Mouse (Mus musculus) cerebellum, postnatal 14 days (tissue): Measurements from ENCODE around the gene Pde7b.

Experiments used
- DNase-seq, 2 experiments: peaks; one replicate each; pipeline ENCODE4 v3.0.0; 2021; ENCODE audit warnings: mixed read lengths in 2 of 2

Pde7b gene

GRCm38 (mm10) chr10:20490281-20490680 lies 234.6 kb downstream of the Pde7b start:
- no peak for DNase-seq

GRCm38 (mm10) chr10:20486461-20487253 lies 238.2 kb downstream of the Pde7b start:
- DNase-seq: peak; percentile 5 to 11

- no peak for DNase-seq
These were observed 239.1 kb downstream of the Pde7b start for GRCm38 (mm10) chr10:20485816-20486215.

GRCm38 (mm10) chr10:20479481-20479880 lies 245.4 kb downstream of the Pde7b start:
- DNase-seq: no peak

- no peak for DNase-seq
These were observed 246.4 kb downstream of the Pde7b start for GRCm38 (mm10) chr10:20478456-20478855.

GRCm38 (mm10) chr10:20474831-20475230 lies 250.0 kb downstream of the Pde7b start:
- DNase-seq: no peak

- DNase-seq: no peak
These were observed 250.8 kb downstream of the Pde7b start for GRCm38 (mm10) chr10:20474036-20474435.

GRCm38 (mm10) chr10:20473505-20473904 lies 251.4 kb downstream of the Pde7b start:
- no peak for DNase-seq

- no peak for DNase-seq
These were observed 252.9 kb downstream of the Pde7b start for GRCm38 (mm10) chr10:20472007-20472406.

- no peak for DNase-seq
These were observed 260.2 kb downstream of the Pde7b start for GRCm38 (mm10) chr10:20464631-20465030.

GRCm38 (mm10) chr10:20463941-20464340 lies 260.9 kb downstream of the Pde7b start:
- DNase-seq: no peak

GRCm38 (mm10) chr10:20462596-20462995 lies 262.3 kb downstream of the Pde7b start:
- no peak for DNase-seq

GRCm38 (mm10) chr10:20459657-20460350 lies 265.1 kb downstream of the Pde7b start:
- DNase-seq: no peak

- DNase-seq: no peak
These were observed 265.7 kb downstream of the Pde7b start for GRCm38 (mm10) chr10:20459160-20459559.

GRCm38 (mm10) chr10:20454387-20455065 lies 270.4 kb downstream of the Pde7b start:
- DNase-seq: no peak

GRCm38 (mm10) chr10:20437428-20437827 lies 287.4 kb downstream of the Pde7b start:
- no peak for DNase-seq

GRCm38 (mm10) chr10:20437021-20437420 lies 287.9 kb downstream of the Pde7b start:
- DNase-seq: no peak

- no peak for DNase-seq
These were observed 289.0 kb downstream of the Pde7b start for GRCm38 (mm10) chr10:20435913-20436312.

- DNase-seq: no peak
These were observed 293.5 kb downstream of the Pde7b start for GRCm38 (mm10) chr10:20431336-20431735.

- DNase-seq: peak; percentile 69 to 76
These were observed 303.5 kb downstream of the Pde7b start for GRCm38 (mm10) chr10:20421299-20421883.

- no peak for DNase-seq
These were observed 304.6 kb downstream of the Pde7b start for GRCm38 (mm10) chr10:20420296-20420695.

- DNase-seq: no peak
These were observed 306.0 kb downstream of the Pde7b start for GRCm38 (mm10) chr10:20418856-20419219.

GRCm38 (mm10) chr10:20418202-20418855 lies 306.5 kb downstream of the Pde7b start:
- no peak for DNase-seq
